Mouse (Mus musculus) midbrain, embryonic 13.5 days (tissue): ENCODE data around the gene Ccl8. TPM values are rescaled to one million over a fixed set of nuclear protein-coding genes. Genes with fewer than 3 reads are reported as not detected.

ENCODE experiments used
- ATAC-seq: fragments of 200-750 bp; cut with Nextera tagmentation; 2 replicates; pipeline ENCODE4 v1.8.0; 2017; ENCODE audit warnings: mild to moderate bottlenecking, moderate TSS enrichment, moderate library complexity
- H3K27ac ChIP-seq: fragments of 300-500 bp; sonication (generic); 2 replicates; pipeline ENCODE4 v1.5.1; 2015; ENCODE audit warnings: inconsistent platforms, mild to moderate bottlenecking, moderate library complexity
- H3K27me3 ChIP-seq: fragments of 300-500 bp; sonication (generic); 2 replicates; pipeline ENCODE4 v1.6.1; 2015; ENCODE audit warnings: mild to moderate bottlenecking, inconsistent platforms
- H3K36me3 ChIP-seq: fragments of 300-500 bp; sonication (generic); 2 replicates; pipeline ENCODE4 v1.6.1; 2015; ENCODE audit warnings: mild to moderate bottlenecking, inconsistent platforms
- H3K4me1 ChIP-seq: fragments of 300-500 bp; sonication (generic); replicated peaks from 2 replicates; pipeline ENCODE4 v1.6.1; 2015; ENCODE audit warnings: inconsistent platforms
- H3K4me2 ChIP-seq: fragments of 300-500 bp; sonication (generic); replicated peaks from 2 replicates; pipeline ENCODE4 v1.6.1; 2015; ENCODE audit warnings: moderate library complexity, mild to moderate bottlenecking, inconsistent platforms
- H3K4me3 ChIP-seq: fragments of 300-500 bp; sonication (generic); replicated peaks from 2 replicates; pipeline ENCODE4 v1.5.1; 2015; ENCODE audit warnings: mild to moderate bottlenecking, inconsistent platforms
- H3K9ac ChIP-seq: fragments of 300-500 bp; sonication (generic); replicated peaks from 2 replicates; pipeline ENCODE4 v1.6.1; 2015; ENCODE audit warnings: mild to moderate bottlenecking, inconsistent platforms
- H3K9me3 ChIP-seq: fragments of 300-500 bp; sonication (generic); 2 replicates; pipeline ENCODE4 v1.6.1; 2016; ENCODE audit warnings: mild to moderate bottlenecking, inconsistent platforms
- WGBS: fragments of 180-500 bp; shearing (Covaris S2); methylation state at CpG from one replicate; pipeline ENCODE4 v1.1.7; 2015; 5-methylcytosine and 5-hydroxymethylcytosine counted together
- polyA plus RNA-seq: library from polyadenylated mRNA; unstranded; fragments of >200 nt; fragmentation: Nextera tagmentation; extraction: Ambion mirVana; gene quantifications from 2 replicates; pipeline ENCODE4 v1.2.1, GENCODE M21; 2015

Ccl8 gene
- polyA plus RNA-seq: not detected in 2 replicates

GRCm38 (mm10) chr11:82114885-82115284 lies at the start of gene Ccl8:
Ccl8 (plus strand) TSS chr11:82115185.
- WGBS: 80% methylated on average over 3 of the region's 3 CpGs
- no peak for ATAC-seq
- Histone ChIP-seq H3K4me2 (no peak within 1 kb of the TSS), H3K36me3 (no peaks in the 10 kb centered on the region), H3K4me1 (no peaks in the 10 kb centered on the region), H3K27me3 (no peaks in the 10 kb centered on the region), H3K27ac (no peak within 1 kb of the TSS), H3K4me3 (no peak within 1 kb of the TSS), H3K9me3 (no peaks in the 10 kb centered on the region), H3K9ac (no peak within 1 kb of the TSS)

GRCm38 (mm10) chr11:82066953-82067571 lies 47.9 kb upstream of the Ccl8 start:
- no peaks in the 10 kb centered on the region for H3K36me3 ChIP-seq
- 87% methylated on average over 7 of the region's 7 CpGs for WGBS
- H3K27me3 ChIP-seq: no peaks in the 10 kb centered on the region
- H3K27ac ChIP-seq: no peak overlapping the region
- H3K4me2 ChIP-seq: no peak overlapping the region
- no peaks in the 10 kb centered on the region for H3K9me3 ChIP-seq
- no peaks in the 10 kb centered on the region for H3K4me1 ChIP-seq
- H3K4me3 ChIP-seq: no peak overlapping the region
- ATAC-seq: no peak
- H3K9ac ChIP-seq: no peak overlapping the region

DNA sequence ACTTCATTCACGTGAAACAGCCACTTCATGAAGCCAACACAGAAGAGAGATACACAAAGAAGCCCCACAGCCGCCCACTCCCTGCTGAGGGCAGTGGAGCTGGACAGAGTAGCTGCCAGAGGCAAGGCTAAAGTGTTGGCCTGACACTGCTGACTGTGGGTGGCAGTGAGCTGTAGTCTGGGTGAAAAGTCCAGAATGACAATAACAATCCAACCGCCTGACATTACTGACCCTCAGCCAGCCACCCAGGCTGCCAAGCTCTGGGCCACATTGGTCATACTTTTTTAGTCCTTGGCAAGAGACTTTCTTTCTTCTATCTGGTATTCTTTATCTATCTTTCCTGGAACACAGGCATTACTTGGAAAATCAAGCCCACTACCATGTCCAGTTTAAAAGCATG lies 43.9 kb upstream of the Ccl8 start:
- no peaks in the 10 kb centered on the region for H3K9me3 ChIP-seq
- WGBS: 80% methylated on average over 3 of the region's 3 CpGs
- H3K9ac ChIP-seq: no peak overlapping the region
- no peaks in the 10 kb centered on the region for H3K27me3 ChIP-seq
- no peaks in the 10 kb centered on the region for H3K4me1 ChIP-seq
- H3K4me3 ChIP-seq: no peak overlapping the region
- no peak overlapping the region for H3K27ac ChIP-seq
- no peak overlapping the region for H3K4me2 ChIP-seq
- ATAC-seq: no peak
- H3K36me3 ChIP-seq: no peaks in the 10 kb centered on the region

DNA sequence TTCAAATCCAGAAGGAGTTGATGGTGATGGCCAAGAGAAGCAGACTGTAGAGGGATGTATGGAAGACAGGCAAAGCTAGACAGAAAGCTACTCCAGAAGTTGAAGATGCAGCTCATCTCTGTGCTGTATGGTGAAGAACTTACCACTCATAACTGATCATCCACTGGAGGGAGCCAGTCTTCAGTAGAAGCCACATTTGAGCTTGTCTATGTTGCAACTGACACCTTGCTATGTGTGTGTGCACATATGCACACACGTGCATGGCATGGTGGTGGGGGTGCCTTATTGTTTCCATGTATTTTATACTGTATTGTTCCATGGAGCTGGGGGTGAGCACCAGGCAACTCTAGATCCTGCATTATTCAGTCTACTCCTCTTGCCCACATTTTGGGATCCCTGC lies 42.6 kb upstream of the Ccl8 start:
- H3K9ac ChIP-seq: no peak overlapping the region
- H3K27me3 ChIP-seq: no peaks in the 10 kb centered on the region
- no peak overlapping the region for H3K27ac ChIP-seq
- H3K4me3 ChIP-seq: no peak overlapping the region
- no peak for ATAC-seq
- no peaks in the 10 kb centered on the region for H3K4me1 ChIP-seq
- H3K4me2 ChIP-seq: no peak overlapping the region
- WGBS: 76% methylated on average over 1 of the region's 1 CpGs
- no peaks in the 10 kb centered on the region for H3K9me3 ChIP-seq
- no peaks in the 10 kb centered on the region for H3K36me3 ChIP-seq

GRCm38 (mm10) chr11:82072984-82073383 lies 42.0 kb upstream of the Ccl8 start:
- WGBS: 86% methylated on average over 3 of the region's 3 CpGs
- Histone ChIP-seq H3K4me1 (no peaks in the 10 kb centered on the region), H3K4me2 (no peak overlapping the region), H3K9ac (no peak overlapping the region), H3K4me3 (no peak overlapping the region), H3K36me3 (no peaks in the 10 kb centered on the region), H3K27ac (no peak overlapping the region), H3K9me3 (no peaks in the 10 kb centered on the region), H3K27me3 (no peaks in the 10 kb centered on the region)
- ATAC-seq: no peak

DNA sequence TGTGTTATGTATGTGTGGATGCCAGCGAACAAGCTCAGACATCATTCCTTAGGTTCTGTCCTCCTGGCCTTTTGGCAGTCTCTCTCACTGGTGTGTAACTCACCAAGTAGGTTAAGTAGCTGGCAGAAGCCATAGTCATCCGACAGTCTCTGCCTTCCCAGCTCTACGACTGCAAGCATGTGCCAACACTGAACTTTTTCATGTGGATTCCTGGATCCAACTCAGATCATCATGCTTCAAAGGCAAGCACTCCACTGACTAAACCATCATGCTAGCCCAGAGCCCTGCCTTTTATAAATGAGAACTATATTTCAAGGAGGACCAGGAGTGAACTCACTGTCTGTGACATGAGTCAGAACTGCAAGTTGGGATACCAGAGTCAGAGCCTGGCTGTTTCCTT lies 41.3 kb upstream of the Ccl8 start:
- no peaks in the 10 kb centered on the region for H3K4me1 ChIP-seq
- no peaks in the 10 kb centered on the region for H3K9me3 ChIP-seq
- no peak overlapping the region for H3K9ac ChIP-seq
- no peak overlapping the region for H3K27ac ChIP-seq
- no peak for ATAC-seq
- no peak overlapping the region for H3K4me2 ChIP-seq
- 87% methylated on average over 3 of the region's 3 CpGs for WGBS
- H3K4me3 ChIP-seq: no peak overlapping the region
- no peaks in the 10 kb centered on the region for H3K36me3 ChIP-seq
- H3K27me3 ChIP-seq: no peaks in the 10 kb centered on the region

GRCm38 (mm10) chr11:82077031-82077430 lies 38.0 kb upstream of the Ccl8 start:
- WGBS: 79% methylated on average over 3 of the region's 3 CpGs
- Histone ChIP-seq H3K4me3 (no peak overlapping the region), H3K9me3 (no peaks in the 10 kb centered on the region), H3K4me2 (no peak overlapping the region), H3K36me3 (no peaks in the 10 kb centered on the region), H3K27me3 (no peaks in the 10 kb centered on the region), H3K9ac (no peak overlapping the region), H3K27ac (no peak overlapping the region), H3K4me1 (no peaks in the 10 kb centered on the region)
- ATAC-seq: no peak

DNA sequence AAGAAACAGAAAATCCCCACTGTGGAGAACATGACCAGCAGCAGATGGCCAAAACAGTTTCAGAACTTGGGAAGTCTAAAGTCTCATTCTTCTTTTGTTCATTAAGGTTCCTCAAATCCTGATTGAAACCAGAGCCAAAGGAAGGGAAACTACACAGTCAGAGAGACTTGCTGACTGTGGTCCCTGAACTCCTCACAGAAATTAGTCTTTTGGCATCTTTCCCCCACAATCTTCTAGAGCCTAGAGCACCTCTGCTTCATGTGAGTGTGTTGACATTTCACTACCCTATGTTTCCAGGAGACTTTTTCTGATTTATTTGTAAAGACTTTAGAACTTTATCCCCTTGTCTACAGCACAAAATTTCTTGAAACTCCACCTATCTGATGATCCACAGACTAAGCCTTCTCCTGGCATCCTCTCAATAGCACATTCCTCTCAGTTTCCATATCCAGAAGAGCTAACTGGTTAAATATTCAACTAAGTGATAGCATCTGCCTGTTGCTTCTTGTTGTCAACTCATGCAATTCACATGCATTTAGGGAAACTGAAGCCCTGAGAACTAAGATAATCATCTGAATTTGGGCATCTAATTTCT lies 36.8 kb upstream of the Ccl8 start:
- Histone ChIP-seq H3K9me3 (no peaks in the 10 kb centered on the region), H3K4me2 (no peak overlapping the region), H3K4me3 (no peak overlapping the region), H3K9ac (no peak overlapping the region), H3K27ac (no peak overlapping the region), H3K27me3 (no peaks in the 10 kb centered on the region), H3K36me3 (no peaks in the 10 kb centered on the region), H3K4me1 (no peaks in the 10 kb centered on the region)
- ATAC-seq: no peak

GRCm38 (mm10) chr11:82080865-82081264 lies 34.1 kb upstream of the Ccl8 start:
- Histone ChIP-seq H3K9ac (no peak overlapping the region), H3K27me3 (no peaks in the 10 kb centered on the region), H3K36me3 (no peaks in the 10 kb centered on the region), H3K9me3 (no peaks in the 10 kb centered on the region), H3K4me2 (no peak overlapping the region), H3K4me1 (no peaks in the 10 kb centered on the region), H3K4me3 (no peak overlapping the region), H3K27ac (no peak overlapping the region)
- ATAC-seq: no peak
- WGBS: 83% methylated on average over 3 of the region's 3 CpGs

DNA sequence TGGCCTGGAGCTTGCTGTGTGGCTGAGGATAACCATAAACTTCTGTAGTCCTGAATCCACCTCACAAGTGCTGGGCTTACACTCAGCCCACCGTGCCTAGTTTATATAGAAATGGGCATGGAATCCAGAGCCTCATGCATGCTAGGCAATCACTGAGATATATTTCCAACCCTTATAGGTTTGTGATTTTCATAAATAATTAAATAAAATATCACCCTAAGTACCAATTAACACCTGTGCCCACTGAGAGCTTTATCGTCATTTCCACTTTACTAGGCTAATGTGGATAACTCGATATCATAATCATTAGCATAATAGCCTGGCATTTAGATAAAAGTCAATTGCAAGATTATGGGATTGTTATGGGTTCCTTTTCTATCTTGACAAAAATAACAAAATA lies 30.6 kb upstream of the Ccl8 start:
- Histone ChIP-seq H3K27me3 (no peaks in the 10 kb centered on the region), H3K9ac (no peak overlapping the region), H3K4me1 (no peaks in the 10 kb centered on the region), H3K9me3 (no peaks in the 10 kb centered on the region), H3K4me3 (no peak overlapping the region), H3K36me3 (no peaks in the 10 kb centered on the region), H3K4me2 (no peak overlapping the region), H3K27ac (no peak overlapping the region)
- no peak for ATAC-seq
- WGBS: 89% methylated on average over 3 of the region's 3 CpGs

- no peaks in the 10 kb centered on the region for H3K27me3 ChIP-seq
- no peak overlapping the region for H3K4me2 ChIP-seq
- H3K27ac ChIP-seq: no peak overlapping the region
- no peaks in the 10 kb centered on the region for H3K4me1 ChIP-seq
- no peaks in the 10 kb centered on the region for H3K36me3 ChIP-seq
- 90% methylated on average over 10 of the region's 10 CpGs for WGBS
- H3K9me3 ChIP-seq: no peaks in the 10 kb centered on the region
- no peak for ATAC-seq
- no peak overlapping the region for H3K4me3 ChIP-seq
- no peak overlapping the region for H3K9ac ChIP-seq
These were observed 15.3 kb upstream of the Ccl8 start for GRCm38 (mm10) chr11:82099511-82100323.

GRCm38 (mm10) chr11:82101087-82101486 lies 13.9 kb upstream of the Ccl8 start:
- no peaks in the 10 kb centered on the region for H3K9me3 ChIP-seq
- ATAC-seq: no peak
- H3K9ac ChIP-seq: no peak overlapping the region
- no peaks in the 10 kb centered on the region for H3K27me3 ChIP-seq
- H3K36me3 ChIP-seq: no peaks in the 10 kb centered on the region
- H3K4me1 ChIP-seq: no peaks in the 10 kb centered on the region
- no peak overlapping the region for H3K4me3 ChIP-seq
- no peak overlapping the region for H3K27ac ChIP-seq
- no peak overlapping the region for H3K4me2 ChIP-seq
- WGBS: 85% methylated on average over 4 of the region's 4 CpGs
